Mouse (Mus musculus): Measurements from ENCODE around the gene Olfr279. TPM values are rescaled to one million over a fixed set of nuclear protein-coding genes. Genes with fewer than 3 reads are reported as not detected.

The Olfr279 gene
- total and polyA plus RNA-seq, 2 experiments from 2014 or later: not detected

- Histone ChIP-seq H3K4me3 (ENCODE audit: low read depth, low read length) (no peak overlapping the region), H3K9ac (replicated peaks; ENCODE audit: low read length, poor library complexity, severe bottlenecking) (no peak overlapping the region), H3K36me3 (ENCODE audit: insufficient read depth, low read length) (peaks cover 8% of the 10 kb centered on the region), H3K27me3 (ENCODE audit: insufficient read depth, low read length) (no peaks in the 10 kb centered on the region), H3K9me3 (ENCODE audit: low read length) (no peaks in the 10 kb centered on the region), H3K4me1 (ENCODE audit: insufficient read depth, low read length) (peaks cover 8% of the 10 kb centered on the region; the same call in 1 of the 2 replicates), H3K4me2 (ENCODE audit: low read depth, low read length, poor library complexity, severe bottlenecking) (no peak overlapping the region), H3K27ac (ENCODE audit: low read depth, low read length) (no peak overlapping the region)
- no peak for ATAC-seq (ENCODE audit: low FRiP score)
- TF ChIP-seq CTCF (IDR thresholded peaks at IDR 0.05): no peak
- WGBS: 93% methylated on average over 4 of the region's 4 CpGs
- no peak for DNase-seq (ENCODE audit: low spot score)
Observed at GRCm38 (mm10) chr15:98535921-98536320, 43.7 kb downstream of the Olfr279 start.

- Histone ChIP-seq H3K4me1 (ENCODE audit: insufficient read depth, low read length) (peaks cover 8% of the 10 kb centered on the region; the same call in 1 of the 2 replicates), H3K4me2 (ENCODE audit: low read depth, low read length, poor library complexity, severe bottlenecking) (no peak overlapping the region), H3K27ac (ENCODE audit: low read depth, low read length) (no peak overlapping the region), H3K9ac (replicated peaks; ENCODE audit: low read length, poor library complexity, severe bottlenecking) (no peak overlapping the region), H3K36me3 (ENCODE audit: insufficient read depth, low read length) (peaks cover 8% of the 10 kb centered on the region; the same call in 1 of the 2 replicates), H3K4me3 (ENCODE audit: low read depth, low read length) (no peak overlapping the region), H3K9me3 (ENCODE audit: low read length) (no peaks in the 10 kb centered on the region), H3K27me3 (ENCODE audit: insufficient read depth, low read length) (no peaks in the 10 kb centered on the region)
- WGBS: 89% methylated on average over 8 of the region's 8 CpGs
- no peak for TF ChIP-seq CTCF (IDR thresholded peaks at IDR 0.05)
- ATAC-seq (ENCODE audit: low FRiP score): no peak
- no peak for DNase-seq (ENCODE audit: low spot score)
Observed at GRCm38 (mm10) chr15:98536828-98537510, 44.8 kb downstream of the Olfr279 start.

DNA sequence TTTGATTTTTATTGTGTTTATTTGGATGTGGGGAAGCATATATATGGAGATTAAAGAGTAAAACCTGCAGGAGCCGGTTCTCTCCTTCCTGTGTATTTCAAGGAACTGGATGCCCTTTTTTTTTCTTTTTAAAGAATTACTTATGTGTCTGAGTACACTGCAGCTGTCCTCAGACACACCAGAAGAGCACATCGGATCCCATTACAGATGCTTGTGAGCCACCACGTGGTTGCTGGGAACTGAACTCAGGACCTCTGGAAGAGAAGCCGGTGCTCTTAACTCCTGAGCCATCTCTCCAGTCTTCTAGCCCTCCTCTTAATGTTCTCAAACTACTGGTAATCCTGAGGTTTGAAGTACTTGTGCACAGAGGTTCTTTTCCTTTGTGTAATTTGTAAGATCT is 45.7 kb downstream of the Olfr279 start:
- ATAC-seq (ENCODE audit: low FRiP score) (no peak), DNase-seq (ENCODE audit: low spot score) (no peak)
- Histone ChIP-seq H3K27ac (ENCODE audit: low read depth, low read length) (no peak overlapping the region), H3K9ac (replicated peaks; ENCODE audit: low read length, poor library complexity, severe bottlenecking) (no peak overlapping the region), H3K4me3 (ENCODE audit: low read depth, low read length) (no peak overlapping the region), H3K4me2 (ENCODE audit: low read depth, low read length, poor library complexity, severe bottlenecking) (no peak overlapping the region), H3K27me3 (ENCODE audit: insufficient read depth, low read length) (no peaks in the 10 kb centered on the region), H3K9me3 (ENCODE audit: low read length) (no peaks in the 10 kb centered on the region), H3K36me3 (ENCODE audit: insufficient read depth, low read length) (peaks cover 14% of the 10 kb centered on the region; the same call in 1 of the 2 replicates), H3K4me1 (ENCODE audit: insufficient read depth, low read length) (no peaks in the 10 kb centered on the region; the same call in 1 of the 2 replicates)
- TF ChIP-seq CTCF (IDR thresholded peaks at IDR 0.05): no peak
- WGBS: 73% methylated on average over 4 of the region's 4 CpGs

GRCm38 (mm10) chr15:98541064-98541463 is 48.9 kb downstream of the Olfr279 start:
- no peak for TF ChIP-seq CTCF (IDR thresholded peaks at IDR 0.05)
- Histone ChIP-seq H3K27me3 (ENCODE audit: insufficient read depth, low read length) (no peaks in the 10 kb centered on the region), H3K9me3 (ENCODE audit: low read length) (no peaks in the 10 kb centered on the region), H3K4me1 (ENCODE audit: insufficient read depth, low read length) (no peaks in the 10 kb centered on the region), H3K4me3 (ENCODE audit: low read depth, low read length) (no peak overlapping the region), H3K9ac (replicated peaks; ENCODE audit: low read length, poor library complexity, severe bottlenecking) (no peak overlapping the region), H3K36me3 (ENCODE audit: insufficient read depth, low read length) (peaks cover 35% of the 10 kb centered on the region), H3K27ac (ENCODE audit: low read depth, low read length) (no peak overlapping the region), H3K4me2 (ENCODE audit: low read depth, low read length, poor library complexity, severe bottlenecking) (no peak overlapping the region)
- WGBS: 89% methylated on average over 6 of the region's 6 CpGs
- DNase-seq (ENCODE audit: low spot score) (no peak), ATAC-seq (ENCODE audit: low FRiP score) (no peak)

GRCm38 (mm10) chr15:98543341-98543740 is 51.1 kb downstream of the Olfr279 start:
- H3K9me3 ChIP-seq (ENCODE audit: low read length): no peaks in the 10 kb centered on the region
- H3K4me3 ChIP-seq (ENCODE audit: low read depth, low read length): no peak overlapping the region
- H3K4me1 ChIP-seq (ENCODE audit: insufficient read depth, low read length): no peaks in the 10 kb centered on the region
- WGBS: 82% methylated on average over 4 of the region's 4 CpGs
- H3K27me3 ChIP-seq (ENCODE audit: insufficient read depth, low read length): no peaks in the 10 kb centered on the region
- peaks cover 42% of the 10 kb centered on the region for H3K36me3 ChIP-seq (ENCODE audit: insufficient read depth, low read length)
- H3K4me2 ChIP-seq (ENCODE audit: low read depth, low read length, poor library complexity, severe bottlenecking): no peak overlapping the region
- H3K27ac ChIP-seq (ENCODE audit: low read depth, low read length): no peak overlapping the region
- ATAC-seq (ENCODE audit: low FRiP score) (no peak), DNase-seq (ENCODE audit: low spot score) (no peak)
- TF ChIP-seq CTCF (IDR thresholded peaks at IDR 0.05): no peak
- H3K9ac ChIP-seq (replicated peaks; ENCODE audit: low read length, poor library complexity, severe bottlenecking): no peak overlapping the region

- WGBS: 95% methylated on average over 3 of the region's 3 CpGs
- DNase-seq (ENCODE audit: low spot score) (no peak), ATAC-seq (ENCODE audit: low FRiP score) (no peak)
- TF ChIP-seq CTCF (IDR thresholded peaks at IDR 0.05): no peak
- Histone ChIP-seq H3K27me3 (ENCODE audit: insufficient read depth, low read length) (no peaks in the 10 kb centered on the region), H3K36me3 (ENCODE audit: insufficient read depth, low read length) (peaks cover 42% of the 10 kb centered on the region), H3K4me3 (ENCODE audit: low read depth, low read length) (no peak overlapping the region), H3K27ac (ENCODE audit: low read depth, low read length) (no peak overlapping the region), H3K4me1 (ENCODE audit: insufficient read depth, low read length) (no peaks in the 10 kb centered on the region), H3K4me2 (ENCODE audit: low read depth, low read length, poor library complexity, severe bottlenecking) (no peak overlapping the region), H3K9me3 (ENCODE audit: low read length) (no peaks in the 10 kb centered on the region), H3K9ac (replicated peaks; ENCODE audit: low read length, poor library complexity, severe bottlenecking) (no peak overlapping the region)
Observed at GRCm38 (mm10) chr15:98545151-98545550, 52.9 kb downstream of the Olfr279 start.

Measured in midbrain, postnatal 0 days (tissue).